Mouse (Mus musculus) macrophage (primary cell): ENCODE results near the gene Esyt2. TPM values are rescaled to one million over a fixed set of nuclear protein-coding genes. Genes with fewer than 3 reads are reported as not detected.

ENCODE experiments used
- H3K27ac ChIP-seq: fragments of 350-480 bp; formaldehyde crosslinking; 2 replicates; pipeline ENCODE4 v1.9.0; 2021
- H3K36me3 ChIP-seq: fragments of 350-480 bp; formaldehyde crosslinking; 2 replicates; pipeline ENCODE4 v1.9.0; 2021; ENCODE audit errors: inconsistent target
- H3K4me3 ChIP-seq: fragments of 350-480 bp; formaldehyde crosslinking; 2 replicates; pipeline ENCODE4 v1.9.0; 2021; ENCODE audit errors: inconsistent target
- H3K79me2 ChIP-seq: fragments of 350-480 bp; formaldehyde crosslinking; 2 replicates; pipeline ENCODE4 v1.9.0; 2021; ENCODE audit errors: inconsistent target
- WGBS: methylation state at CpG from one replicate; pipeline ENCODE4 v1.1.7; 2026; ENCODE audit warnings: inconsistent platforms; ENCODE audit not compliant: missing documents; 5-methylcytosine and 5-hydroxymethylcytosine counted together
- polyA plus RNA-seq: library from polyadenylated mRNA; stranded (reverse); fragments of 250-400 nt; gene quantifications from 3 replicates; pipeline ENCODE4 v1.2.4, GENCODE M21; 2018; ENCODE audit warnings: inconsistent platforms
- total RNA-seq, 78 experiments: library from RNA; depleted of rRNA; stranded (reverse); fragments of 250-400 nt; gene quantifications; 1 replicate in 9 of 78; 2 replicates in 24 of 78; 3 replicates in 43 of 78; 4 replicates in 2 of 78; pipeline ENCODE4 v1.2.4; 2018; ENCODE audit warnings: inconsistent platforms in 56 of 78

Gene Esyt2
- total RNA-seq (2018; cell fraction: chromatin; rRNA removed): 100 to 1,000 TPM in 1 of 26 experiments, 10 to 100 TPM in 25; 43.0 to 100 (median 77.0) TPM
- 10 to 100 TPM; 16.6 to 29.5 (median 22.2) TPM for total RNA-seq (2018; cell fraction: cytosol; rRNA removed)
- 10 to 100 TPM; 31.6 to 85.3 (median 47.7) TPM for total RNA-seq (2018; cell fraction: nucleus; rRNA removed)
- 15.8 to 18.5 TPM (median 17.3 TPM) in 3 replicates for polyA plus RNA-seq

GRCm38 (mm10) chr12:116280653-116281364 is at the start of gene Esyt2:
Gene Esyt2, plus strand, starts transcription at chr12:116281196.
- 0% methylated on average over 67 of the region's 68 CpGs for WGBS
- peak within 1 kb of the TSS; percentile 94 for H3K27ac ChIP-seq
- H3K4me3 ChIP-seq: peak within 1 kb of the TSS; percentile 97
- peaks cover 44% of the 10 kb centered on the region for H3K79me2 ChIP-seq
- H3K36me3 ChIP-seq: no peaks in the 10 kb centered on the region

GRCm38 (mm10) chr12:116231612-116232011 is 49.4 kb upstream of the Esyt2 start:
- Histone ChIP-seq H3K79me2 (no peaks in the 10 kb centered on the region), H3K4me3 (no peak overlapping the region), H3K36me3 (no peaks in the 10 kb centered on the region), H3K27ac (no peak overlapping the region)
- 88% methylated on average over 12 of the region's 12 CpGs for WGBS

GRCm38 (mm10) chr12:116232061-116232460 is 48.9 kb upstream of the Esyt2 start:
- H3K27ac ChIP-seq: no peak overlapping the region
- 93% methylated on average over 1 of the region's 1 CpGs for WGBS

GRCm38 (mm10) chr12:116235356-116235755 is 45.6 kb upstream of the Esyt2 start:
- Histone ChIP-seq H3K27ac (no peak overlapping the region), H3K79me2 (no peaks in the 10 kb centered on the region), H3K4me3 (no peak overlapping the region), H3K36me3 (no peaks in the 10 kb centered on the region)
- 82% methylated on average over 4 of the region's 4 CpGs for WGBS

More at GRCm38 (mm10) chr12:116232061-116232460, 48.9 kb upstream of the Esyt2 start:
- Histone ChIP-seq H3K36me3 (no peaks in the 10 kb centered on the region), H3K79me2 (no peaks in the 10 kb centered on the region), H3K4me3 (no peak overlapping the region)

GRCm38 (mm10) chr12:116236658-116237057 is 44.3 kb upstream of the Esyt2 start:
- WGBS: 95% methylated on average over 3 of the region's 3 CpGs
- H3K27ac ChIP-seq: no peak overlapping the region
- H3K4me3 ChIP-seq: no peak overlapping the region
- no peaks in the 10 kb centered on the region for H3K79me2 ChIP-seq
- no peaks in the 10 kb centered on the region for H3K36me3 ChIP-seq

GRCm38 (mm10) chr12:116238370-116238769 is 42.6 kb upstream of the Esyt2 start:
- no peaks in the 10 kb centered on the region for H3K79me2 ChIP-seq
- no peaks in the 10 kb centered on the region for H3K36me3 ChIP-seq
- H3K4me3 ChIP-seq: no peak overlapping the region
- H3K27ac ChIP-seq: no peak overlapping the region

- Histone ChIP-seq H3K4me3 (no peak overlapping the region), H3K79me2 (no peaks in the 10 kb centered on the region), H3K27ac (no peak overlapping the region), H3K36me3 (no peaks in the 10 kb centered on the region)
- WGBS: 96% methylated on average over 2 of the region's 3 CpGs
Measured at GRCm38 (mm10) chr12:116238803-116239202, 42.2 kb upstream of the Esyt2 start.

GRCm38 (mm10) chr12:116244601-116245000 is 36.4 kb upstream of the Esyt2 start:
- H3K36me3 ChIP-seq: no peaks in the 10 kb centered on the region; the same call in 1 of the 2 replicates
- H3K4me3 ChIP-seq: no peak overlapping the region
- 93% methylated on average over 1 of the region's 1 CpGs for WGBS
- H3K27ac ChIP-seq: no peak overlapping the region
- H3K79me2 ChIP-seq: no peaks in the 10 kb centered on the region

GRCm38 (mm10) chr12:116254652-116255051 is 26.3 kb upstream of the Esyt2 start:
- H3K4me3 ChIP-seq: no peak overlapping the region
- 29% methylated on average over 8 of the region's 8 CpGs for WGBS
- no peaks in the 10 kb centered on the region for H3K36me3 ChIP-seq
- H3K27ac ChIP-seq: no peak overlapping the region
- no peaks in the 10 kb centered on the region for H3K79me2 ChIP-seq

GRCm38 (mm10) chr12:116255636-116256035 is 25.4 kb upstream of the Esyt2 start:
- Histone ChIP-seq H3K4me3 (no peak overlapping the region), H3K36me3 (no peaks in the 10 kb centered on the region), H3K79me2 (no peaks in the 10 kb centered on the region), H3K27ac (no peak overlapping the region)
- WGBS: 84% methylated on average over 11 of the region's 11 CpGs

GRCm38 (mm10) chr12:116258321-116258720 is 22.7 kb upstream of the Esyt2 start:
- no peaks in the 10 kb centered on the region for H3K79me2 ChIP-seq
- H3K36me3 ChIP-seq: no peaks in the 10 kb centered on the region
- WGBS: 73% methylated on average over 2 of the region's 2 CpGs
- H3K4me3 ChIP-seq: no peak overlapping the region
- no peak overlapping the region for H3K27ac ChIP-seq

GRCm38 (mm10) chr12:116262555-116263341 is 18.2 kb upstream of the Esyt2 start, which contains the start of gene Wdr60:
Gene Wdr60, minus strand, starts transcription at chr12:116263022.
- H3K4me3 ChIP-seq: peak within 1 kb of the TSS; percentile 34
- no peak within 1 kb of the TSS for H3K27ac ChIP-seq
- no peaks in the 10 kb centered on the region for H3K36me3 ChIP-seq
- WGBS: 5% methylated on average over 47 of the region's 47 CpGs
- H3K79me2 ChIP-seq: no peaks in the 10 kb centered on the region

- 96% methylated on average over 2 of the region's 2 CpGs for WGBS
- no peak overlapping the region for H3K27ac ChIP-seq
Measured at GRCm38 (mm10) chr12:116264756-116265155, 16.2 kb upstream of the Esyt2 start.

GRCm38 (mm10) chr12:116265275-116265674 is 15.7 kb upstream of the Esyt2 start:
- Histone ChIP-seq H3K4me3 (no peak overlapping the region), H3K36me3 (no peaks in the 10 kb centered on the region), H3K79me2 (no peaks in the 10 kb centered on the region), H3K27ac (no peak overlapping the region)
- 94% methylated on average over 2 of the region's 2 CpGs for WGBS

More at GRCm38 (mm10) chr12:116264756-116265155, 16.2 kb upstream of the Esyt2 start:
- Histone ChIP-seq H3K36me3 (no peaks in the 10 kb centered on the region), H3K79me2 (no peaks in the 10 kb centered on the region), H3K4me3 (no peak overlapping the region)

GRCm38 (mm10) chr12:116269450-116269849 is 11.5 kb upstream of the Esyt2 start:
- H3K79me2 ChIP-seq: no peaks in the 10 kb centered on the region
- WGBS: 30% methylated on average over 4 of the region's 5 CpGs
- H3K27ac ChIP-seq: no peak overlapping the region
- no peak overlapping the region for H3K4me3 ChIP-seq
- no peaks in the 10 kb centered on the region for H3K36me3 ChIP-seq
